Mouse (Mus musculus) midbrain, embryonic 16.5 days (tissue): ENCODE data around the gene Rexo5. TPM values are rescaled to one million over a fixed set of nuclear protein-coding genes. Genes with fewer than 3 reads are reported as not detected.

Experiments
- ATAC-seq: fragments of 200-750 bp; cut with Nextera tagmentation; 2 replicates; pipeline ENCODE4 v1.8.0; 2017; ENCODE audit warnings: moderate TSS enrichment
- H3K27ac ChIP-seq: fragments of 300-500 bp; sonication (generic); 2 replicates; pipeline ENCODE4 v1.5.1; 2014; ENCODE audit warnings: mild to moderate bottlenecking, low read length, mixed read lengths
- H3K27me3 ChIP-seq: fragments of 300-500 bp; sonication (generic); 2 replicates; pipeline ENCODE4 v1.6.1; 2014; ENCODE audit warnings: low read depth, low read length, mixed read lengths; ENCODE audit not compliant: control insufficient read depth, insufficient read depth
- H3K36me3 ChIP-seq: fragments of 300-500 bp; sonication (generic); 2 replicates; pipeline ENCODE4 v1.6.1; 2014; ENCODE audit warnings: mild to moderate bottlenecking, low read length, moderate library complexity, mixed read lengths; ENCODE audit not compliant: control insufficient read depth, insufficient read depth
- H3K4me1 ChIP-seq: fragments of 300-500 bp; sonication (generic); 2 replicates; pipeline ENCODE4 v1.6.1; 2014; ENCODE audit warnings: mild to moderate bottlenecking, low read length, mixed read lengths; ENCODE audit not compliant: control insufficient read depth, insufficient read depth
- H3K4me2 ChIP-seq: fragments of 300-500 bp; sonication (generic); 2 replicates; pipeline ENCODE4 v1.6.1; 2014; ENCODE audit warnings: mild to moderate bottlenecking, low read length, mixed read lengths
- H3K4me3 ChIP-seq: fragments of 300-500 bp; sonication (generic); 2 replicates; pipeline ENCODE4 v1.5.1; 2014; ENCODE audit warnings: low read depth, mild to moderate bottlenecking, low read length, moderate library complexity, mixed read lengths
- H3K9ac ChIP-seq: fragments of 300-500 bp; sonication (generic); 2 replicates; pipeline ENCODE4 v1.6.1; 2014; ENCODE audit warnings: low read depth, low read length, mixed read lengths
- H3K9me3 ChIP-seq: fragments of 300-500 bp; sonication (generic); replicated peaks from 2 replicates; pipeline ENCODE4 v1.6.1; 2014; ENCODE audit warnings: mild to moderate bottlenecking, low read length, mixed read lengths; ENCODE audit not compliant: control insufficient read depth, poor library complexity, severe bottlenecking
- WGBS: fragments of 180-500 bp; shearing (Covaris S2); extraction: QIAGEN DNeasy Blood & Tissue Kit; methylation state at CpG from one replicate; pipeline ENCODE4 v1.1.7; 2014; 5-methylcytosine and 5-hydroxymethylcytosine counted together
- polyA plus RNA-seq: library from polyadenylated mRNA; unstranded; fragments of >200 nt; fragmentation: Nextera tagmentation; extraction: Ambion mirVana; gene quantifications from 2 replicates; pipeline ENCODE4 v1.2.1, GENCODE M21; 2015

Gene Rexo5
- polyA plus RNA-seq, 1 experiment from 2014 or later = 8.8 TPM

DNA sequence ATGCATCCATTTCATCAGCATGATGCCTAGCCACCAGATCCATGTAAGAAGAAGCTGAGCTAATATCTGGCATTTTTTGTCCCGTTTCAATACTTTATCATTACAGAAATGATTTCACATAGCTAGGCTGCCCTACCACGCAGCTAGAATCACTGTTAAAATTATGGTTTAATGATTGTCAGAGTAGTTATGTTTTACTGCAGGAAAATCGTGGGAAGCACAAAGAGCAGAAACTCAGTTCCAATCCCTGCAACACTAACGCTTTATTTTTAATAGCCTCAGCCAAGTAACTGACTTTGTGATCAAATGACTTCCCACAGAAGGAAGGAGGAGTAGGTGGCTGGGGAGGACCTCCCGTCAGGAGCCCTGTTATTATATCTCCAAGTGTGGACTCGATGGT is 26.8 kb upstream of the Rexo5 start:
- H3K27me3 ChIP-seq = no peaks in the 10 kb centered on the region
- WGBS = 85% methylated on average over 6 of the region's 6 CpGs

DNA sequence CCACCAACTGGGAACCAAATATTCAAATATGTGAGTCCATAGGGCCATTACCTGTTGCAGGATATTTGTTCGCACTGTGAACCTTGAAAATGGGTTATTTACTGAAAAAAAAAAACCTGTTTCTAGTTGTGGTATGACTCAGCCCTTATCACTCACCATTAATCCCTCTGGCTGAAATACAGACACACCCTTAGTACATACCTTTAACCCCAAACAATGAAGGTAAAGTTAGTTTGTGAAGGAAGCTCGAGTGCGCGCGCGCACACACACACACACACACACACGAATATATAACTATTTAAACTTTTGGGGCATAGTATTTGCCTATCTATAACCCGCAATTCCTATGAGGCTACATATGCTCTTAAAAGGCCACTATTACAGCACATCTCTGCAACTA is 23.9 kb upstream of the Rexo5 start:
- Histone ChIP-seq H3K27me3 (no peaks in the 10 kb centered on the region), H3K4me2 (no peak overlapping the region), H3K4me1 (no peaks in the 10 kb centered on the region), H3K4me3 (no peak overlapping the region), H3K27ac (no peak overlapping the region), H3K9me3 (no peaks in the 10 kb centered on the region), H3K9ac (no peak overlapping the region), H3K36me3 (no peaks in the 10 kb centered on the region)
- no peak for ATAC-seq
- 93% methylated on average over 8 of the region's 8 CpGs for WGBS

More for the DNA sequence above, 26.8 kb upstream of the Rexo5 start:
- Histone ChIP-seq H3K36me3 (no peaks in the 10 kb centered on the region), H3K4me2 (no peak overlapping the region), H3K4me1 (no peaks in the 10 kb centered on the region), H3K27ac (no peak overlapping the region), H3K9ac (no peak overlapping the region), H3K9me3 (no peaks in the 10 kb centered on the region), H3K4me3 (no peak overlapping the region)
- ATAC-seq = no peak

DNA sequence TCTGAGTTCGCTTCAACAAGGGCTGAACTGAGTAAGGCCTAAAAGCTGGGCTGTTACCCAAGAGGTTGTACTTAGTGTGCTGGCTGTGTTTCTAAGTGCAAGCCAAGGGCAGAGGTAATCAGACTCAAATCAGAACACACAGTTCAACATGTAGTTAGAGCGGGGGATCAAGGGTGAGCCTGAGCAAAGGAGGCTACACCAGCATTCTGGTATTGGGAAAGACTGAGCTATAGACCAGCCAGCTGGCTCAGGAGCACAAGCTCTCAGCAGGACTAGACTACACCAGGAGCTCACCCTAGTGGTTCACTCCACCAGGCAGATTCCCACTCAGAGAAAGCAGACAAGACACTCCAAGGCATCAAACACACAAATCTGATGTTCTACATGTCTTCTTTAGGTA is 10.4 kb upstream of the Rexo5 start:
- Histone ChIP-seq H3K27me3 (no peaks in the 10 kb centered on the region), H3K9ac (no peak overlapping the region), H3K4me3 (no peak overlapping the region), H3K4me1 (no peaks in the 10 kb centered on the region), H3K36me3 (peaks cover 21% of the 10 kb centered on the region), H3K27ac (no peak overlapping the region), H3K9me3 (no peaks in the 10 kb centered on the region), H3K4me2 (no peak overlapping the region)
- 92% methylated on average over 2 of the region's 2 CpGs for WGBS
- ATAC-seq = no peak

DNA sequence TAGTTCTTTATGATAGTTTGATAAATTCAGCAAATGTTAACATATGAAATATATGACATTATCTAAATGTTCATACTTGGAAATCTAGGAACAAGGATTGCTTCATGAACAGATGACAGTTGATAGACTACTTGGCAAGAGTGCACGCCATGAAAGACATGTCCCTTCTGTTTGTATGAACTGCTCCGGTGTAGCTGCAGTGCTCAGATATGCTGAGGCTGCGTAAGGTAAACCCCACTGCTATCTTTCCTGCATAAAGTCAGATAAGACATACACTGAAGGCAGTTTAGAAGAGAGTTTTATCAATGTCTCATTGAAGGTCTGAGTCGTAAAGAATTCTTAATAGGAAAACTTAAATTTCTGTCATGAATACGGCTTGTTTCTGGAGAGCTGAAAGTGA is 8.9 kb upstream of the Rexo5 start:
- no peak for ATAC-seq
- Histone ChIP-seq H3K9me3 (no peaks in the 10 kb centered on the region), H3K27ac (no peak overlapping the region), H3K9ac (no peak overlapping the region), H3K4me1 (no peaks in the 10 kb centered on the region), H3K4me3 (no peak overlapping the region), H3K27me3 (no peaks in the 10 kb centered on the region), H3K36me3 (peaks cover 25% of the 10 kb centered on the region), H3K4me2 (no peak overlapping the region)
- WGBS = 95% methylated on average over 5 of the region's 5 CpGs

DNA sequence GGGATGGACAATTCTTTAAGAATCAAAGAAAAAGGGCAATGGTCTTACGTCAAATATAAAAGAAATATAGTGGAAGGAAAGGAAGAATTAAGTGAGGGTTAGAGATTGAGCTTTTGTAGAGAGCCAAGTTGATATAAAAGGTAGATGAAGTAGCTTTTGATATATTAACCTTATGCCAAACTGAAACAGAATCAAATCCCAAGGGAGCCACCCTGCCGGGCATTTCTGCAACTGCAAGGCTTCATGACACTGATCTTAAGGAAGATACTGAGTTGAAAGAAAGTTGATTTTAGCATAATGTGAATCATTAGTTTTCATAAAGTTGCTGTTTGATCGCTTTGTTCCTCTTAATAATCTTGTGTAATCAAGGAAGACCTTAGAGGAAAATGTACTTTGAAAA is 4.8 kb upstream of the Rexo5 start:
- H3K36me3 ChIP-seq = peaks cover 25% of the 10 kb centered on the region
- no peak overlapping the region for H3K4me2 ChIP-seq
- H3K4me1 ChIP-seq = peaks cover 4% of the 10 kb centered on the region; the same call in 1 of the 2 replicates
- H3K4me3 ChIP-seq = no peak overlapping the region
- whole genome bisulfite sequencing = 80% methylated on average over 3 of the region's 3 CpGs
- H3K9me3 ChIP-seq = no peaks in the 10 kb centered on the region
- ATAC-seq = no peak
- H3K27ac ChIP-seq = no peak overlapping the region
- H3K27me3 ChIP-seq = no peaks in the 10 kb centered on the region
- no peak overlapping the region for H3K9ac ChIP-seq

DNA sequence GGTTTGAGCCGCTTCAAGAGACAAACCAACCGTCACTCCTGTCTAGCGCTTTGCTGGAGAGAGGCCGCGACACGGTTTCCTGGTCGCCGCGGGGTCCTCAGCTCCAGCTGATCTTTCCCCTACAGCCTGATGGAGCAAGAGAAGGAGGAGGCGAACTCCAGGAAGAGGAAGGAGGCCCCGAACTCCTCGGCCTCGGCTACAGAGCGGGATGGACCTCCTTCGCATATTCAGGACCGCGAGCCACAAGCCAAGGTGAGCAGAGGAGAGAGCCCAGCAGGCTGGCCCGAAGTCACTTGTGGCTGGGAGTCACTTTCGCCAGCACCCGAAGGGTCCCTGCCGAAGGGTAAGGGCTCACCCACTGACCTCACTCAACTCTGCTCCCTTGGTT is 439 bp downstream of the Rexo5 start:
- peak overlapping the region; percentile 70 for H3K4me3 ChIP-seq
- peak overlapping the region; percentile 69; the same call in 1 of the 2 replicates for H3K27ac ChIP-seq
- under 1% methylated on average over 20 of the region's 21 CpGs for WGBS

DNA sequence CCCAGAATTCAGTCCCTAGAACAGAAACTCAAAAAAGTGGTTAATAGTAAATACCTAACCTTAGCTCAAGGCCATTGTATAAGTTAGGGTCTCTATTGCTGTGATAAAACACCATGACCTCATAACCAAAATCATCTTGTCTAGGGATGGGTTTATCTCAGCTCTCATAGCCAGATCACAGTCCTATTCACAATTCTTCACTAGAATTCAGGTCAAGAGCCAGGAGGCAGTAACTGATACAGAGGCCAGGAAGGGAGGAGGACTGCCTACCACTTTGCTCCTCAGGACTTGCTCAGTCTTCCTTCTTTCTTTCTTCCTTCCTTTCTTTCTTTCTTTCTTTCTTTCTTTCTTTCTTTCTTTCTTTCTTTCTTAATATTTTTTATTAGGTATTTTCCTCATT is 1.5 kb downstream of the Rexo5 start:
- H3K27me3 ChIP-seq = no peaks in the 10 kb centered on the region
- H3K27ac ChIP-seq = no peak overlapping the region
- H3K9me3 ChIP-seq = no peaks in the 10 kb centered on the region
- no peaks in the 10 kb centered on the region for H3K36me3 ChIP-seq
- no peak for ATAC-seq
- H3K4me3 ChIP-seq = no peak overlapping the region
- H3K9ac ChIP-seq = no peak overlapping the region
- H3K4me1 ChIP-seq = peaks cover 4% of the 10 kb centered on the region; the same call in 1 of the 2 replicates
- no peak overlapping the region for H3K4me2 ChIP-seq

More for the DNA sequence above, 439 bp downstream of the Rexo5 start:
- peak overlapping the region; percentile 64 for H3K4me2 ChIP-seq
- no peaks in the 10 kb centered on the region for H3K27me3 ChIP-seq
- H3K9ac ChIP-seq = peak overlapping the region; percentile 80
- no peaks in the 10 kb centered on the region for H3K9me3 ChIP-seq
- H3K36me3 ChIP-seq = 0 out of 2 replicates have a peak, but pooled peaks cover 4% of the 10 kb centered on the region
- H3K4me1 ChIP-seq = peaks cover 4% of the 10 kb centered on the region; the same call in 1 of the 2 replicates
- ATAC-seq = peak; percentile 82

DNA sequence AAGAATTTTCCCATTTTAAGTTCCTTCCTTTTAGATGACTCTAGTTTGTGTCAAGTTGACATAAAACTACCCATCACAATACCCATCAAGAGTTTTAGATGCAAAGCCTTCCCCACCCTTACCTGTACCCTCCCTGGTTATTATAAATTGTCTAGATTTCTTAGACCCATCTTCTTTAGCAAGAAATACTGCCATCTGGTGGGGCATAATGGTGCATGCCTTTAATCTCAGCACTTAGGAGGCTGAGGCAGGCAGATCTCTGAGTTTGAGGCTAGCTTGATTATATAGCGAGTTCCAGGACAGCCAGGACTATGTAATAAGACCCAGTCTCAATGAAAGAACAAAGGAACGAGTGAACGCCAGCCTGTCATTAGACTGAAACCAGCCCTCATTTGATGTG is 6.7 kb downstream of the Rexo5 start:
- H3K4me1 ChIP-seq = no peaks in the 10 kb centered on the region
- 96% methylated on average over 3 of the region's 3 CpGs for WGBS
- no peaks in the 10 kb centered on the region for H3K36me3 ChIP-seq
- no peak overlapping the region for H3K4me2 ChIP-seq
- no peaks in the 10 kb centered on the region for H3K27me3 ChIP-seq
- H3K4me3 ChIP-seq = no peak overlapping the region
- H3K27ac ChIP-seq = no peak overlapping the region
- no peak for ATAC-seq
- H3K9me3 ChIP-seq = no peaks in the 10 kb centered on the region
- H3K9ac ChIP-seq = no peak overlapping the region

DNA sequence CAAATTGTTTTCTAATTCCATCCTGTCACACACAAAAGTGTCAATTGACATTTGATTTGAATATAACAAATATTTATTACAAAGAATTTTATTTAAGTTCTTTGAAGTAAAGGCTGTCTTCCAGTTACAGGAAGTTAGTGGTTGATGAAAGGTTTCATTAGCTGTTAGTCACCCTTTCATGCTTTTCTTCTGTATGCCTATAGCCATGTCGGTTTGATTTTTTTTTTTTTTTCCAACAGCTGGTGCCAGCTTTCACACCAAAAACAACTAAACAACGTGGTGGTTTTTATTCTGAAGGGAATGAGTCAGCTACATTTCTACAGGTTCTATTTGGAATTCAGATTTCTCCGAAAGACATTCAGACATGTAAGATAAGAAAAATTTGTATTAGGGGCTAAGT is 7.2 kb downstream of the Rexo5 start:
- no peaks in the 10 kb centered on the region for H3K36me3 ChIP-seq
- no peaks in the 10 kb centered on the region for H3K4me1 ChIP-seq
- H3K27ac ChIP-seq = no peak overlapping the region
- no peak overlapping the region for H3K4me2 ChIP-seq
- no peak for ATAC-seq
- H3K4me3 ChIP-seq = no peak overlapping the region
- WGBS = 93% methylated on average over 3 of the region's 3 CpGs
- no peaks in the 10 kb centered on the region for H3K27me3 ChIP-seq
- H3K9me3 ChIP-seq = no peaks in the 10 kb centered on the region
- no peak overlapping the region for H3K9ac ChIP-seq

DNA sequence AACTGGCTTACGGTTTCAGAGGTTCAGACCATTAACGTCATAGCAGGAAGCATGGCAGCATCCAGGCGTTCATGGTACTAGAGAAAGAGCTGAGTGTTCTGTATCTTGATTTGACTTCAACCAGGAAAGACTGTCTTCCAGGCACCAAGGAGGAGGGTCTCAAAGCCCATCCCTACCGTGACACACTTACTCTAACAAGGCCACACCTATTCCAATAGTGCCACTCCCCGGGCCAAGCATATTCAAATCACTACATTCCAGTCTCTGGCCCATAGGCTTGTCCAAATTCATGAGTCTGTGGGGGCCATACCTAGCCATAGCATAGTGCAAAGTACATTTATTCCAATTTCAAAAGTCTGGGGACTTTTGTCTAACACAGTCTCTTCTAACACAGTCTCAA is 13.6 kb downstream of the Rexo5 start:
- H3K4me3 ChIP-seq = no peak overlapping the region
- WGBS = 96% methylated on average over 5 of the region's 5 CpGs
- H3K9me3 ChIP-seq = no peaks in the 10 kb centered on the region
- no peak for ATAC-seq
- H3K27ac ChIP-seq = no peak overlapping the region
- H3K4me1 ChIP-seq = no peaks in the 10 kb centered on the region
- H3K4me2 ChIP-seq = no peak overlapping the region
- H3K27me3 ChIP-seq = no peaks in the 10 kb centered on the region
- H3K36me3 ChIP-seq = no peaks in the 10 kb centered on the region
- H3K9ac ChIP-seq = no peak overlapping the region
